Mouse (Mus musculus): Measurements from ENCODE around the gene Gm13102. TPM values are rescaled to one million over a fixed set of nuclear protein-coding genes. Genes with fewer than 3 reads are reported as not detected.

The Gm13102 gene
- not detected for total RNA-seq (2023)

GRCm38 (mm10) chr4:144106174-144106573 lies at the start of gene Gm13102:
Gene Gm13102 (plus strand): TSS chr4:144106474.

GRCm38 (mm10) chr4:144058826-144059225 lies 47.4 kb upstream of the Gm13102 start, which contains the start of gene Pramel4:
Gene Pramel4 (plus strand): TSS chr4:144059126.

Other genes with a start within 250 kb of the Gm13102 start
- not detected for gene Pramef6, start 206.1 kb upstream of the Gm13102 start, total RNA-seq (2023)
- not detected for gene Pramef25, start 155.5 kb upstream of the Gm13102 start, total RNA-seq (2023)
- gene Gm13101, start 139.5 kb upstream of the Gm13102 start, total RNA-seq (2023), result not detected
- gene Pramef17, start 112.1 kb upstream of the Gm13102 start, total RNA-seq (2023), result not detected
- not detected for gene Pramel4, start 47.3 kb upstream of the Gm13102 start, total RNA-seq (2023)
- not detected for gene Oog3, start 56.2 kb downstream of the Gm13102 start, total RNA-seq (2023)
- gene Oog2, start 84.2 kb downstream of the Gm13102 start, total RNA-seq (2023), result not detected
- not detected for gene C87977, start 106.8 kb downstream of the Gm13102 start, total RNA-seq (2023)
- gene Pramel5, start 174.0 kb downstream of the Gm13102 start, total RNA-seq (2023), result not detected
- not detected for gene Gm13128, start 223.8 kb downstream of the Gm13102 start, total RNA-seq (2023)